Mouse (Mus musculus): ENCODE results near the gene Pdlim7.

GRCm38 (mm10) chr13:55510332-55510667 lies 3.2 kb downstream of the Pdlim7 start:
- no peak for TF ChIP-seq CTCF (IDR thresholded peaks at IDR 0.05; ENCODE audit: low read depth, low read length)
- TF ChIP-seq POLR2A (IDR thresholded peaks at IDR 0.05; ENCODE audit: borderline replicate concordance, low read depth, low read length), result no peak

Measured in bone marrow macrophage, adult 2 months (primary cell).